Mouse (Mus musculus): ENCODE results near the gene Lrrc8a. TPM values are rescaled to one million over a fixed set of nuclear protein-coding genes. Genes with fewer than 3 reads are reported as not detected.

Lrrc8a gene
- polyA plus RNA-seq, 1 experiment: 18.9 TPM

GRCm38 (mm10) chr2:30286192-30287026 lies 48.9 kb downstream of the Lrrc8a start, which contains the start of the genes Dolk and Nup188:
Gene Dolk, minus strand, starts transcription at chr2:30286334.
Gene Nup188, plus strand, starts transcription at chr2:30286397.
- TF ChIP-seq CTCF (IDR thresholded peaks at IDR 0.05; ENCODE audit: low read depth, low read length) (no peak), POLR2A (IDR thresholded peaks at IDR 0.05; ENCODE audit: borderline replicate concordance, low read depth, low read length) (no peak)
- peak within 1 kb of the TSS; percentile 87 for H3K4me3 ChIP-seq (ENCODE audit: insufficient read depth, low read length)
- H3K27ac ChIP-seq (ENCODE audit: insufficient read depth, low read depth, low read length): peak within 1 kb of the TSS; percentile 50
- H3K4me1 ChIP-seq (ENCODE audit: control insufficient read depth, insufficient read depth, low read length): peaks cover 13% of the 10 kb centered on the region

- peaks cover 13% of the 10 kb centered on the region for H3K4me1 ChIP-seq (ENCODE audit: control insufficient read depth, insufficient read depth, low read length)
- TF ChIP-seq CTCF (IDR thresholded peaks at IDR 0.05; ENCODE audit: low read depth, low read length): no peak
- TF ChIP-seq POLR2A (IDR thresholded peaks at IDR 0.05; ENCODE audit: borderline replicate concordance, low read depth, low read length): no peak
- peak overlapping the region; percentile 87 for H3K4me3 ChIP-seq (ENCODE audit: insufficient read depth, low read length)
- peak overlapping the region; percentile 50; the same call in 1 of the 2 replicates for H3K27ac ChIP-seq (ENCODE audit: insufficient read depth, low read depth, low read length)
Measured at GRCm38 (mm10) chr2:30287027-30287373, 49.5 kb downstream of the Lrrc8a start.

- Histone ChIP-seq H3K4me3 (ENCODE audit: insufficient read depth, low read length) (no peak overlapping the region), H3K27ac (ENCODE audit: insufficient read depth, low read depth, low read length) (no peak overlapping the region), H3K4me1 (ENCODE audit: control insufficient read depth, insufficient read depth, low read length) (no peaks in the 10 kb centered on the region)
- TF ChIP-seq CTCF (IDR thresholded peaks at IDR 0.05; ENCODE audit: low read depth, low read length): no peak
- TF ChIP-seq POLR2A (IDR thresholded peaks at IDR 0.05; ENCODE audit: borderline replicate concordance, low read depth, low read length): no peak
Measured at GRCm38 (mm10) chr2:30299525-30299924, 62.0 kb downstream of the Lrrc8a start.

- Histone ChIP-seq H3K27ac (ENCODE audit: insufficient read depth, low read depth, low read length) (no peak overlapping the region), H3K4me1 (ENCODE audit: control insufficient read depth, insufficient read depth, low read length) (no peaks in the 10 kb centered on the region), H3K4me3 (ENCODE audit: insufficient read depth, low read length) (no peak overlapping the region)
- TF ChIP-seq POLR2A (IDR thresholded peaks at IDR 0.05; ENCODE audit: borderline replicate concordance, low read depth, low read length) (no peak), CTCF (IDR thresholded peaks at IDR 0.05; ENCODE audit: low read depth, low read length) (no peak)
Measured at GRCm38 (mm10) chr2:30299966-30300365, 62.5 kb downstream of the Lrrc8a start.

- no peak overlapping the region for H3K4me3 ChIP-seq (ENCODE audit: insufficient read depth, low read length)
- TF ChIP-seq CTCF (IDR thresholded peaks at IDR 0.05; ENCODE audit: low read depth, low read length): no peak
- TF ChIP-seq POLR2A (IDR thresholded peaks at IDR 0.05; ENCODE audit: borderline replicate concordance, low read depth, low read length): no peak
- no peaks in the 10 kb centered on the region for H3K4me1 ChIP-seq (ENCODE audit: control insufficient read depth, insufficient read depth, low read length)
- H3K27ac ChIP-seq (ENCODE audit: insufficient read depth, low read depth, low read length): no peak overlapping the region
Measured at GRCm38 (mm10) chr2:30306087-30306486, 68.6 kb downstream of the Lrrc8a start.

GRCm38 (mm10) chr2:30309351-30309750 lies 71.8 kb downstream of the Lrrc8a start:
- H3K4me1 ChIP-seq (ENCODE audit: control insufficient read depth, insufficient read depth, low read length): no peaks in the 10 kb centered on the region
- H3K4me3 ChIP-seq (ENCODE audit: insufficient read depth, low read length): no peak overlapping the region
- no peak overlapping the region for H3K27ac ChIP-seq (ENCODE audit: insufficient read depth, low read depth, low read length)
- TF ChIP-seq CTCF (IDR thresholded peaks at IDR 0.05; ENCODE audit: low read depth, low read length) (no peak), POLR2A (IDR thresholded peaks at IDR 0.05; ENCODE audit: borderline replicate concordance, low read depth, low read length) (no peak)

GRCm38 (mm10) chr2:30311481-30311880 lies 74.0 kb downstream of the Lrrc8a start:
- TF ChIP-seq POLR2A (IDR thresholded peaks at IDR 0.05; ENCODE audit: borderline replicate concordance, low read depth, low read length) (no peak), CTCF (IDR thresholded peaks at IDR 0.05; ENCODE audit: low read depth, low read length) (no peak)
- Histone ChIP-seq H3K4me1 (ENCODE audit: control insufficient read depth, insufficient read depth, low read length) (no peaks in the 10 kb centered on the region), H3K4me3 (ENCODE audit: insufficient read depth, low read length) (no peak overlapping the region), H3K27ac (ENCODE audit: insufficient read depth, low read depth, low read length) (no peak overlapping the region)

Other genes with a start within 250 kb of the Lrrc8a start
- gene Wdr34, start 188.8 kb upstream of the Lrrc8a start, polyA plus RNA-seq (2012; ENCODE audit: insufficient read depth, insufficient read length, missing spikeins): 8.2 TPM in 2 replicates
- gene Set, start 180.3 kb upstream of the Lrrc8a start, polyA plus RNA-seq (2012; ENCODE audit: insufficient read depth, insufficient read length, missing spikeins): 167 and 173 TPM in 2 replicates
- gene Pkn3, start 160.0 kb upstream of the Lrrc8a start, polyA plus RNA-seq (2012; ENCODE audit: insufficient read depth, insufficient read length, missing spikeins): 6.6 and 7.2 TPM in 2 replicates
- 23.7 and 28.2 TPM in 2 replicates for gene Zdhhc12, start 144.1 kb upstream of the Lrrc8a start, polyA plus RNA-seq (2012; ENCODE audit: insufficient read depth, insufficient read length, missing spikeins)
- 22.8 and 26.8 TPM in 2 replicates for gene Zer1, start 113.1 kb upstream of the Lrrc8a start, polyA plus RNA-seq (2012; ENCODE audit: insufficient read depth, insufficient read length, missing spikeins)
- gene Tbc1d13, start 104.0 kb upstream of the Lrrc8a start, polyA plus RNA-seq (2012; ENCODE audit: insufficient read depth, insufficient read length, missing spikeins): 95.7 and 107 TPM in 2 replicates
- gene Endog, start 66.2 kb upstream of the Lrrc8a start, polyA plus RNA-seq (2012; ENCODE audit: insufficient read depth, insufficient read length, missing spikeins): 5.4 and 6.4 TPM in 2 replicates
- 12.5 and 12.9 TPM in 2 replicates for gene Spout1, start 59.3 kb upstream of the Lrrc8a start, polyA plus RNA-seq (2012; ENCODE audit: insufficient read depth, insufficient read length, missing spikeins)
- 3.5 and 3.9 TPM in 2 replicates for gene Kyat1, start 31.9 kb upstream of the Lrrc8a start, polyA plus RNA-seq (2012; ENCODE audit: insufficient read depth, insufficient read length, missing spikeins)
- 0.91 and 1.6 TPM in 2 replicates for gene Gm28035, start 2.9 kb downstream of the Lrrc8a start, polyA plus RNA-seq (2012; ENCODE audit: insufficient read depth, insufficient read length, missing spikeins)
- gene Phyhd1, start 28.5 kb downstream of the Lrrc8a start, polyA plus RNA-seq (2012; ENCODE audit: insufficient read depth, insufficient read length, missing spikeins): 8.2 and 15.3 TPM in 2 replicates
- 3.5 TPM in 1 of 2 replicates, not detected in the other for gene Gm28038, start 43.3 kb downstream of the Lrrc8a start, polyA plus RNA-seq (2012; ENCODE audit: insufficient read depth, insufficient read length, missing spikeins)
- 11.5 and 12.4 TPM in 2 replicates for gene Dolk, start 48.6 kb downstream of the Lrrc8a start, polyA plus RNA-seq (2012; ENCODE audit: insufficient read depth, insufficient read length, missing spikeins)
- 14.9 and 16.0 TPM in 2 replicates for gene Nup188, start 48.7 kb downstream of the Lrrc8a start, polyA plus RNA-seq (2012; ENCODE audit: insufficient read depth, insufficient read length, missing spikeins)
- gene Sh3glb2, start 121.6 kb downstream of the Lrrc8a start, polyA plus RNA-seq (2012; ENCODE audit: insufficient read depth, insufficient read length, missing spikeins): 40.8 and 45.1 TPM in 2 replicates
- gene Miga2, start 126.5 kb downstream of the Lrrc8a start, polyA plus RNA-seq (2012; ENCODE audit: insufficient read depth, insufficient read length, missing spikeins): 3.4 and 6.9 TPM in 2 replicates
- 24.2 and 28.7 TPM in 2 replicates for gene Dolpp1, start 154.5 kb downstream of the Lrrc8a start, polyA plus RNA-seq (2012; ENCODE audit: insufficient read depth, insufficient read length, missing spikeins)
- 66.4 and 67.4 TPM in 2 replicates for gene Crat, start 178.1 kb downstream of the Lrrc8a start, polyA plus RNA-seq (2012; ENCODE audit: insufficient read depth, insufficient read length, missing spikeins)
- 110 TPM in 2 replicates for gene Ptpa, start 178.3 kb downstream of the Lrrc8a start, polyA plus RNA-seq (2012; ENCODE audit: insufficient read depth, insufficient read length, missing spikeins)
- gene Ier5l, start 236.5 kb downstream of the Lrrc8a start, polyA plus RNA-seq (2012; ENCODE audit: insufficient read depth, insufficient read length, missing spikeins): 2.0 and 2.4 TPM in 2 replicates